Mouse (Mus musculus) heart, adult 2 months (tissue): ENCODE results near the gene Rnf183. TPM values are rescaled to one million over a fixed set of nuclear protein-coding genes. Genes with fewer than 3 reads are reported as not detected.

Source experiments
- DNase-seq, 2 experiments: peaks; one replicate each; pipeline ENCODE4 v3.0.0; 2021
- H3K27ac ChIP-seq: fragments of 200-600 bp; 2 replicates; pipeline ENCODE4 v1.8.1; 2022
- H3K27me3 ChIP-seq: fragments of 200-500 bp; 2 replicates; pipeline ENCODE4 v1.6.1; 2012; ENCODE audit warnings: mild to moderate bottlenecking, low read length, inconsistent platforms, mixed read lengths; ENCODE audit not compliant: control insufficient read depth, insufficient read depth
- H3K36me3 ChIP-seq: fragments of 200-500 bp; 2 replicates; pipeline ENCODE4 v1.6.1; 2012; ENCODE audit warnings: low read length, inconsistent platforms; ENCODE audit not compliant: control insufficient read depth, insufficient read depth
- H3K4me1 ChIP-seq: fragments of 200-500 bp; 2 replicates; pipeline ENCODE4 v1.6.1; 2011; ENCODE audit warnings: low read length; ENCODE audit not compliant: control insufficient read depth, insufficient read depth
- H3K4me3 ChIP-seq: fragments of 200-600 bp; 2 replicates; pipeline ENCODE4 v1.8.1; 2022
- H3K79me2 ChIP-seq: fragments of 200-500 bp; replicated peaks from 2 replicates; pipeline ENCODE4 v1.6.1; 2012; ENCODE audit warnings: mild to moderate bottlenecking, inconsistent platforms, low read length, moderate library complexity, mixed read lengths; ENCODE audit not compliant: control insufficient read depth, insufficient read depth
- H3K9ac ChIP-seq: fragments of 200-500 bp; 2 replicates; pipeline ENCODE4 v1.6.1; 2012; ENCODE audit warnings: low read depth, mild to moderate bottlenecking, control low read depth, inconsistent platforms, low read length, mixed read lengths
- CTCF ChIP-seq: fragments of 200-600 bp; IDR thresholded peaks from 2 replicates; pipeline ENCODE4 v1.8.1; 2022; ENCODE audit warnings: antibody characterized with exemption, mild to moderate bottlenecking, moderate library complexity
- EP300 ChIP-seq: fragments of 200-500 bp; IDR thresholded peaks from 2 replicates; pipeline ENCODE4 v1.6.1; 2011; ENCODE audit warnings: low read depth, low read length, control low read depth; ENCODE audit not compliant: insufficient read depth
- POLR2A ChIP-seq: fragments of 200-500 bp; IDR thresholded peaks from 2 replicates; pipeline ENCODE4 v1.6.1; 2011; ENCODE audit warnings: mild to moderate bottlenecking, low read depth, low read length, control low read depth; ENCODE audit not compliant: insufficient read depth
- WGBS: fragments of 180-500 bp; shearing (Covaris S2); methylation state at CpG from one replicate; pipeline ENCODE4 v1.1.7; 2018; 5-methylcytosine and 5-hydroxymethylcytosine counted together
- intact Hi-C: fragments of 180-260 bp; cut with DNase I; formaldehyde crosslinking; loops from one replicate; pipeline ENCODE4 v1.15.1; 2025
- polyA plus RNA-seq: library from polyadenylated mRNA; depleted of rRNA; stranded (reverse); fragments of >200 nt; gene quantifications from 2 replicates; pipeline ENCODE4 v1.2.3, GENCODE M21; 2012
- total RNA-seq, 2 experiments: library from RNA; stranded (reverse); gene quantifications; 2 replicates each; pipeline ENCODE4 v1.2.3; 2021

Gene Rnf183
- total and polyA plus RNA-seq, 3 experiments, result not detected

GRCm38 (mm10) chr4:62397616-62398365 is 37.3 kb downstream of the Rnf183 start:
- H3K79me2 ChIP-seq, result 0 out of 2 replicates have a peak, but pooled peaks cover 2% of the 10 kb centered on the region
- H3K36me3 ChIP-seq, result peaks cover 27% of the 10 kb centered on the region
- no peak overlapping the region for H3K27ac ChIP-seq
- H3K4me3 ChIP-seq, result no peak overlapping the region
- H3K9ac ChIP-seq, result no peak overlapping the region
- intact Hi-C loops, result loop anchor here (2.0 kb wide), 1 partner anchor 31 kb away; no protein-coding TSS in a partner anchor
- H3K27me3 ChIP-seq, result no peaks in the 10 kb centered on the region
- DNase-seq, result no peak
- H3K4me1 ChIP-seq, result peaks cover 3% of the 10 kb centered on the region
- TF ChIP-seq EP300 (no peak), CTCF (no peak), POLR2A (no peak)
- 39% methylated on average over 4 of the region's 4 CpGs for WGBS

GRCm38 (mm10) chr4:62395806-62396205 is 39.2 kb downstream of the Rnf183 start:
- Histone ChIP-seq H3K79me2 (0 out of 2 replicates have a peak, but pooled peaks cover 2% of the 10 kb centered on the region), H3K4me3 (no peak overlapping the region), H3K27ac (no peak overlapping the region), H3K4me1 (peaks cover 3% of the 10 kb centered on the region), H3K9ac (no peak overlapping the region), H3K27me3 (no peaks in the 10 kb centered on the region), H3K36me3 (peaks cover 27% of the 10 kb centered on the region)
- 39% methylated on average over 1 of the region's 1 CpGs for WGBS
- intact Hi-C loops, result no loop called here
- TF ChIP-seq CTCF, result no peak
- TF ChIP-seq POLR2A, result no peak
- TF ChIP-seq EP300, result no peak
- no peak for DNase-seq

- WGBS, result 62% methylated on average over 6 of the region's 6 CpGs
- Histone ChIP-seq H3K4me1 (peaks cover 3% of the 10 kb centered on the region), H3K9ac (no peak overlapping the region), H3K36me3 (peaks cover 23% of the 10 kb centered on the region), H3K27ac (no peak overlapping the region), H3K4me3 (no peak overlapping the region), H3K27me3 (no peaks in the 10 kb centered on the region), H3K79me2 (0 out of 2 replicates have a peak, but pooled peaks cover 2% of the 10 kb centered on the region)
- TF ChIP-seq EP300 (no peak), CTCF (no peak), POLR2A (no peak)
- intact Hi-C loops, result no loop called here
- no peak for DNase-seq
Measured at GRCm38 (mm10) chr4:62393459-62393858, 41.6 kb downstream of the Rnf183 start.

- no peak for TF ChIP-seq CTCF
- no peak for TF ChIP-seq POLR2A
- no peak for TF ChIP-seq EP300
- WGBS, result 81% methylated on average over 7 of the region's 7 CpGs
- Histone ChIP-seq H3K27ac (no peak overlapping the region), H3K79me2 (no peaks in the 10 kb centered on the region), H3K9ac (no peak overlapping the region), H3K4me1 (peaks cover 2% of the 10 kb centered on the region), H3K4me3 (no peak overlapping the region), H3K36me3 (peaks cover 10% of the 10 kb centered on the region), H3K27me3 (no peaks in the 10 kb centered on the region)
- intact Hi-C loops, result no loop called here
- DNase-seq, result no peak
Measured at GRCm38 (mm10) chr4:62391892-62392291, 43.2 kb downstream of the Rnf183 start.

- Histone ChIP-seq H3K9ac (no peak overlapping the region), H3K36me3 (no peaks in the 10 kb centered on the region), H3K27me3 (no peaks in the 10 kb centered on the region), H3K4me3 (no peak overlapping the region), H3K27ac (no peak overlapping the region), H3K79me2 (no peaks in the 10 kb centered on the region), H3K4me1 (no peaks in the 10 kb centered on the region)
- WGBS, result 84% methylated on average over 5 of the region's 5 CpGs
- no peak for TF ChIP-seq POLR2A
- no peak for TF ChIP-seq EP300
- no peak for DNase-seq
- intact Hi-C loops, result no loop called here
Measured at GRCm38 (mm10) chr4:62389592-62390512, 45.2 kb downstream of the Rnf183 start.
